Mouse (Mus musculus) layer of hippocampus, postnatal 10 days (tissue): ENCODE data around the gene Heatr3. TPM values are rescaled to one million over a fixed set of nuclear protein-coding genes. Genes with fewer than 3 reads are reported as not detected.
"Not testable (repeated sequence)": the region's sequence is repeated elsewhere in the genome, so short reads cannot be mapped to it uniquely, and the experiment has no call there.

Source experiments
- DNase-seq, 2 experiments: peaks; one replicate each; pipeline ENCODE4 v3.0.0; 2021; ENCODE audit warnings: low spot score in 2 of 2
- microRNA-seq, 2 experiments: library from miRNA; unstranded; fragments of <30 nt; microRNA quantifications; one replicate each; pipeline ENCODE4 v1.2.0; 2021
- total RNA-seq, 2 experiments: library from RNA; stranded (reverse); gene quantifications; 2 replicates each; pipeline ENCODE4 v1.2.3; 2021

Gene Heatr3
- total RNA-seq, 2 experiments from 2014 or later: 31.2 to 34.7 TPM

GRCm38 (mm10) chr8:88185716-88186115, 48.1 kb downstream of the Heatr3 start:
- no peak for DNase-seq

GRCm38 (mm10) chr8:88197328-88197727, 59.7 kb downstream of the Heatr3 start:
- DNase-seq: no peak

GRCm38 (mm10) chr8:88198551-88198944, 60.9 kb downstream of the Heatr3 start:
- no peak for DNase-seq

- DNase-seq: peak; percentile 92 to 95
Observed at GRCm38 (mm10) chr8:88198945-88199571, 61.4 kb downstream of the Heatr3 start, which contains the start of gene Tent4b. Gene Tent4b (plus strand): TSS chr8:88199213.

- peak; percentile 41 to 53 for DNase-seq
Observed at GRCm38 (mm10) chr8:88199700-88200601, 62.3 kb downstream of the Heatr3 start.

GRCm38 (mm10) chr8:88200724-88201495, 63.3 kb downstream of the Heatr3 start:
- DNase-seq: no peak

GRCm38 (mm10) chr8:88201641-88202040, 64.0 kb downstream of the Heatr3 start:
- DNase-seq: no peak

- no peak for DNase-seq
Observed at GRCm38 (mm10) chr8:88206016-88206415, 68.4 kb downstream of the Heatr3 start.

GRCm38 (mm10) chr8:88207121-88207821, 69.6 kb downstream of the Heatr3 start:
- DNase-seq: no peak

- not testable (repeated sequence) for DNase-seq
Observed at GRCm38 (mm10) chr8:88209930-88210827, 72.5 kb downstream of the Heatr3 start.

- DNase-seq: no peak
Observed at GRCm38 (mm10) chr8:88221353-88221752, 83.7 kb downstream of the Heatr3 start.

Small RNA genes lying within 50 kb of the gene (microRNA-seq; reads per million reads assigned to microRNA genes)
- gene Mir7071: 4.0 to 5.3 reads per million in 2 experiments

Other genes with a start within 250 kb of the Heatr3 start
- gene Zfp423, start 178.3 kb upstream of the Heatr3 start, total RNA-seq: 10 to 100 TPM; 20.9 to 27.1 TPM
- gene Cnep1r1, start 19.1 kb upstream of the Heatr3 start, total RNA-seq: 10 to 100 TPM; 32.3 to 34.7 TPM
- 10 to 100 TPM; 34.3 to 37.0 TPM for gene Tent4b, start 61.4 kb downstream of the Heatr3 start, total RNA-seq
- 1 to 10 TPM; 5.0 to 6.1 TPM for gene Adcy7, start 134.5 kb downstream of the Heatr3 start, total RNA-seq
- 10 to 100 TPM; 63.4 to 68.8 TPM for gene Brd7, start 224.3 kb downstream of the Heatr3 start, total RNA-seq